Mouse (Mus musculus) ES-E14 (cell line): ENCODE measurements around the gene Tmem207.

Source experiments
- CHD2 ChIP-seq: IDR thresholded peaks from 2 replicates; pipeline ENCODE4 v1.6.1; 2014; ENCODE audit warnings: mild to moderate bottlenecking, low read depth, low read length, inconsistent platforms
- MAFK ChIP-seq: IDR thresholded peaks from 2 replicates; pipeline ENCODE4 v1.6.1; 2014; ENCODE audit warnings: mild to moderate bottlenecking, low read depth, low read length, inconsistent platforms; ENCODE audit not compliant: insufficient read depth
- ZNF384 ChIP-seq: IDR thresholded peaks from 2 replicates; pipeline ENCODE4 v1.6.1; 2012; ENCODE audit warnings: low read depth, low read length, inconsistent platforms

DNA sequence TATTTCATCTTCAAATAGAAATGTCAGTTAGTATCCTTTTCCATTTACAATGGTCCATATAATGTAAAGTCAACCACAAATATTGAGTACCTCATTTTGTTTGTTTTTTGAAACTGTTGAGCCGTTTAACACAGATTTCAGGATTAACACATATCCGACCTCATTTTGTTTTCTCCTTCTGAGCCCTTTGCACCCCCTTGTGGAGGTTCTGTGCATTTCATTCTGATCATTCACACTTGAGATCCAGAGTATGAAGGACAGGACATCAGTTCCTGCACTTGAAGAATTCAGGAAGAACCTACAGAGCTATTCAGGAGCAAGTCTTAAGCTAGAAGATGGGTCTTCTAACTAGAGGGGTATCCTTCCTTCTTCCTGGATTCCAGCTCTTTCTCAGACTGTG is 7.0 kb downstream of the Tmem207 start:
- no peak for TF ChIP-seq CHD2
- no peak for TF ChIP-seq MAFK
- no peak for TF ChIP-seq ZNF384
